Mouse (Mus musculus): ENCODE results near the gene Abcg5. TPM values are rescaled to one million over a fixed set of nuclear protein-coding genes. Genes with fewer than 3 reads are reported as not detected.

Gene Abcg5
- polyA plus RNA-seq (2015; fragmentation: Nextera tagmentation; extraction: Ambion mirVana): 0.10 and 0.14 TPM in 2 replicates

GRCm38 (mm10) chr17:84682734-84683717 is at the start of gene Abcg5:
Gene Abcg5 (minus strand): TSS chr17:84683011.

GRCm38 (mm10) chr17:84675951-84676366 is 6.9 kb downstream of the Abcg5 start, which contains the start of gene Abcg8:
Gene Abcg8 (plus strand): TSS chr17:84676302.

DNA sequence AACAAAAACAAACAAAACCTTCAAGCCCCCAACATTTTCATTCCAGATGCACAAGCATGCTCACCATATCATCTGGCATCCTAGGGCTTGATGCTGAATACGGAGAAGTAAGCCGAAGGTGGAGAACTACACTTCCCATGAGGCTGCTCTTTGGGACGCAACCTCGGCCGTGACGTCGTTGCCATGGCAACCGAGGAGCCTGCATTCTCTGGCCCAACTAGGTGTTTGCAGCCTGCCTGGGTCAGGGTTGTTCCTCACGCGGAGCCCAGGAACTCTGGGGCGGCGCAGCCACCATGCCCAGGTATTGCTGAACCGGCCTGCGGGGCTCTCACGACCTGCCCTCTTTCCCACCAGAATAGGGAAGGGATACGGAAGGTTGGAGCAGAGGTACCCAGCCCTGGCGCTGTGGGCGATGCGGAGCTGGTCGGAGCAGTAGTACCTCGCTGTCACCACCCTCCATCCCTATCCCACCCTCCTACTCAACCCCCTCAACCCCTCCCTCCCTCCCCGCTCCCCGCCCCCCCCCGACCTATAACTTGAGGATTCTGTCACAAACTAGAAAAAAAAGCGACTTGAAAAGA is 56.4 kb downstream of the Abcg5 start, which contains the start of gene Dync2li1:
TSS of gene Dync2li1 (plus strand) at position 221 of the 581 bp plus-strand sequence.

Other genes starting within 250 kb of the Abcg5 start
- 3.2 and 3.4 TPM in 2 replicates for gene Thada, start 216.8 kb downstream of the Abcg5 start, polyA plus RNA-seq (2015; fragmentation: Nextera tagmentation; extraction: Ambion mirVana)
- gene Plekhh2, start 171.1 kb downstream of the Abcg5 start, polyA plus RNA-seq (2015; fragmentation: Nextera tagmentation; extraction: Ambion mirVana): 4.4 and 6.2 TPM in 2 replicates
- 13.3 and 13.8 TPM in 2 replicates for gene Dync2li1, start 56.5 kb downstream of the Abcg5 start, polyA plus RNA-seq (2015; fragmentation: Nextera tagmentation; extraction: Ambion mirVana)
- not detected in 2 replicates for gene Abcg8, start 6.7 kb downstream of the Abcg5 start, polyA plus RNA-seq (2015; fragmentation: Nextera tagmentation; extraction: Ambion mirVana)
- 20.6 and 21.0 TPM in 2 replicates for gene Lrpprc, start 107.8 kb upstream of the Abcg5 start, polyA plus RNA-seq (2015; fragmentation: Nextera tagmentation; extraction: Ambion mirVana)